Mouse (Mus musculus): ENCODE results near the gene Olfr651.
"Not testable (repeated sequence)": the region's sequence is repeated elsewhere in the genome, so short reads cannot be mapped to it uniquely, and the experiment has no call there.

The Olfr651 gene

DNA sequence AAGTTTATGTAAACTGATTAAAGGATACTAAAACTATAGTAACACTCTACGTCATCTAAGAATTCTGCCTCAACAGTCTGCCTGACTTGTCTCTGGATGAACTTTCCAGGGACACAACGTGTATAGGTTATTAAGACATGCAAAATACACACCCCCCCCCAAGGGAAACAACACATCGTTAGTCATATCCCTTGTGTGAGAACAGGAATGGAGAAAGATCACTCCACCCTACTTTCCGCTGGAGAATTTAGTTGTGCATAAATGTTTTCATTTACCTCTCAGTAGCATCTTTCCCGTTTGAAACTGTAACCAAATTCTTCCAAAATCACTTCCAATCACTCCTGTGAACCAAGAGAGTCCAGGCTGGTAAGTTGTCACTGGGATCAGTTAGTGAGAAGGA, at the start of gene Olfr651:
Gene Olfr651 (plus strand): TSS at position 301 of the 400 bp plus-strand sequence.
- DNase-seq (ENCODE audit: low spot score) = no peak

DNA sequence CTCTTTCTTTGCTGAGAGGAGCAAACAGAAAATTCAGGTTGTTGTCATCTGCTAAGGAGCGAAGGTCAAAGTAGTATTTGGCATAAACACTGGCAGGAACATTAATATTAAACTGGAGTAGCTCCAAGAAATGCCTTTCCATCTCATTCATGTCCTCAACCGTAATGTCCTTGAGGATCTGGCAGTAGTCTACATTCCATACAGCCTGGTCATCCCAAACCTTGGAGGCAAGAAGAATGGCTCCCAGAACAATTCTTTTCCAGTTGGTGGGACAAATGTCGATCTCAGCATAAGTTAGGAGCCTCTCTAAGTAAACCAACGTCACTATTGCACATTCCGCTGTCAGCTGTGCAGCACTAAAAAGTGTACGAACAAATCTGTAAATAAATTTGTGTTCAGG, 48.7 kb upstream of the Olfr651 start:
- DNase-seq (ENCODE audit: low spot score) = not testable (repeated sequence)

DNA sequence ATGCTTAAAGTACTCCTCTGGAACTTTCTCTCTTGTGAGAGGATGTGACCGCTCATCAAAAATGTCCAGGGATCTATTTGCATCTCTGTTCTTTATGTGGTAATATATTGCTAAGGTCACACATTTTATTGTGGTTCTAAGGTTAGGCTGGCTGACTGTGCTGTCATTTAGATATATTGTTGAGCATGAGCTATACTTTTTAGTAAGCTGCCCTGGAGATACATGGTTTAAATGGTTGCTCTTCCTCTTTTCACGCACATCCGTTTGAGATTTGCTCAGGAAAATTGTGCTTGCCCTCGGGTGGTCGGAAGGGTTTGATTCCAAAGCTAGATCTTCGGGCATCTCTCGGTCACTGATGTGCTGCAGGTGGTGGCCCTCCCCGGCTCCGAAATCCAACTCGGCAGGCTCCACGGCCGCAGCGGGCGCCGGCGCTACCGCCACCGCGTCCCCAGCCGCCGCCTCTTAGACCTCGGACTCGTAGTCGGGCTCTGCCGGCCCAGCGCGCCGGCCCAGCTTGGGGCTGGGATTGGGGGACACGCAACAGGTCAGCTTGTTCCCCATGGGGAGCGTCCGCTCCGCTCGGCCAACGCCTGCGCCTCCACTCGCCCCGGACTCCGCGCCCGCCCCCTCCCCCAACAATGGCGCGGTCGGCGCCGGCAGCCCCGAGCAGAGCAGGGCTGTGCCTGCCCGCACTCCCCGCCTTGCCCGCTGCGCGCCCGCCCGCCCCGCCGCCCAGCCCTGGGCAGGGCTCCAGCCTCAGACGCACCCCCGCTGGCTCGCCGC, 48.2 kb upstream of the Olfr651 start:
- no peak for DNase-seq (ENCODE audit: low spot score)

DNA sequence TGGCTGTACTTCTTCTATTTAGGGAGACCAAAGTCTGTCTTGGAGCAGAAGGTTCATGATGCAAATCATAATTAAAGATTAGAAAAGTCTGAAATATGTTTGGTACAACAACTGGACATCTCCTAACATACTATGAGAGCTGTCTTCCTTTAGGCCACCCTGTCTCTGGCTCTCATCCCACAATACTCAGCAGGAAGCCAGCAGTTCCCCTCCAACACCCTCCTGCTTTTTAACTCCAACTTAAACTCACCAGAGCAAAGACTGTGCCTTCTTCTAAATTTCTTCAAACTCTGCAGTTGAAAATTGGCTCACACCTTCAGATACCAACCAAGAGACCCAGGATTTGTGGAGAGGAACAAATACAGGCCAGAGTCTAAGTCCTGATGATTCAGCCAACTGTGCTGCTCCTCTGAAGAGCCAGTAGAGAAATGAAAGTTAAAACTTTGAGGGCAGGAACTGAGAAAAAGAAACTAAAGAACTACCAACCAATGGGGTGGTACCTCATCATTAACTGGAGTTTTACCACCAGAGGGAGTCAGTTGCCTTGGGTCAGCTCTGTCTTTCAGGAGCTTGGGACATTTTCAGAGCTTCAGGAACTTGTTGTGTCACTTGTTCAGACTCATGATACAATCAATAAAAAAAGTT, 42.4 kb upstream of the Olfr651 start, which contains the start of gene Trim30d:
Gene Trim30d (minus strand): TSS at position 429 of the 645 bp plus-strand sequence.
- peak; percentile 14 for DNase-seq (ENCODE audit: low spot score)

DNA sequence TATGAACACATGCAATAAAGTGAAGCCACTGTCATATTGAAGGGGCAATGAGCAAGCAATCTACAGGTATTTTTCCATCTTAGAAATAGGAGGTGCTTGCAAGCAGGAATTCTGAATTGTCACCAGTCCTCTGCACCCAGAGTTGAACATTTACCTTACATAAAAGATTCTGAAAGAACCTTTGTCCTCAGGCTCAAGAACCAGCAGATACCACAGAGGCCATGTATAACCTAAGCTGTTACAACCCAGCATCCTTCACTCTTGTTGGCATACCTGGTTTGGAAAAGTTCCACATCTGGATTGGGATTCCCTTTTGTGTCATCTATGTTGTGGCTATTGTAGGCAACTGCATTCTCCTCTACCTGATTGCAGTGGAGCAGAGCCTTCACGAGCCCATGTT, 2.8 kb downstream of the Olfr651 start:
- DNase-seq (ENCODE audit: low spot score) = no peak

DNA sequence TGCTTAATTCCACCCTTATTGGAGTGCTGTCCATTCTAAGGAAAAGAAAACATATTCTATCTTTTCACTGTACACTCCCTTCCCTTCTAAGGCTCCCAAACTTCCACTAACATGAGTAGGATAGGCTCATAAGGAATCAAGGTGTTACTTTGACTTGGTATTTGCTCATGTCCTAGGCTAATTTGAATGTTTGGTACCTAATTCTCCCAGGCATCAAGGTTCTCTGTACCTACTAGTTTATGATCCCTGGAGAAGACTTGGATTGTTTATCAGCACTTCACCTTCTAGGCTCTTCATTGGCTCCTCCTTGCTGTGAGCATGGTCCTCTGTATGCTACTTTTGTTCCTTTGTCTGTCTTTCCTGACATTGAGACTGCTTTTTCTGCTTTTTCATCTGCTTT, 10.7 kb downstream of the Olfr651 start, which contains the start of gene Olfr652:
Gene Olfr652 (plus strand): TSS at position 301 of the 400 bp plus-strand sequence.
- no peak for DNase-seq (ENCODE audit: low spot score)

DNA sequence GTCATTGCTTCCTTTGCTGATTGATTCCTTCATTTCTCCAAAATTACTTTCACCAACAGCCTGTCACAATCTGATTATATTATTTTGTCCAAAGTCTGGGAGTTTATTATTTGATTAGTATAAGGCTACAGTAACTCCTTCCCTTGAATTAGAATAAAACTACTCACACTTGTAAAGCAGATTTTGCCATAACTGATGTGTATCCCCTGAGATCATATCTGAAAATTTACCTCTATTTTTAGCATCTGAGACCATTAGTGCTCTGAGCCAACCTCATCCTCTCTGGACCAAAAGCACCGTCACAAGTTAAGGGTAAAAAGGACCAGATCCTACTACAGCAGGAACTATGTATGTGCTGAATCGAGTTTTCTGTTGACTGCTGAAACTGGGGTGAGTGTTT, 27.1 kb downstream of the Olfr651 start, which contains the start of gene Olfr653:
Gene Olfr653 (plus strand): TSS at position 301 of the 400 bp plus-strand sequence.
- no peak for DNase-seq (ENCODE audit: low spot score)

DNA sequence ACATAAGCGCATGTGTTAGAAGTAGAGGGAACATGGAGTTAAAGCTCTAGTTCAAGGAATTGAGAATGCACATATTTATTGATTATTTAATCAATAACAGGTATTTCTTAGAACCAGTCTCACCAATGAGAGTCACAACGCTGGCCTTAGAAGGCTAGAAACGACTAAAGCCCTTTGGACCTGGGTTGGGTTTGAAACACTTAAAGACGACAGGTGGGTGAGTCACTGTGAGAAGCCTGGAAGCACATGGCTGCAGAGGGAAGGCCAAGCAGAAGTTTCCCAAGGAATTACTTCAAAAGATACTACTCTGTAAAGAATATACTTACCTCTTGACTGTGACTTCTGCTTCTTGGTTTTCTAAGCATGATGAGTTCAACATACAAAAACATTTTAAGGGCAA, 30.9 kb downstream of the Olfr651 start:
- DNase-seq (ENCODE audit: low spot score) = no peak

DNA sequence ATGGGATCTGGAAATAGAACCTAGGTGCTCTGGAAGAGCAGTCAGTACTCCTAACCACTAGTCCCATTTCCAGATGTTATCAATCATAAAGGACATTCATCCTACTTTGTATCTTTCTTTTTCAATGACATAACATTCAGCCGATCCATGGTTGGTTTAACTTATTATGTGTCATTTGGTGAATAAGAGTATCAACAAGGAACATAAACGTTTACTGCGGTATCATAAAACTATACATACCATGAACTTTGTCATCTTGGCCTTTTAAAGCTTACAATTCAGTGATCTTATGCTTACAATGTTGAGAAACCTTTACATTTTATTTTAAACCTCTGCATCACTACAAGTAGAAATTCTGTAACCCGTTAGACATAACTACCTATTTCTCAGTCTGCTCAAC, 31.5 kb downstream of the Olfr651 start:
- DNase-seq (ENCODE audit: low spot score) = no peak

DNA sequence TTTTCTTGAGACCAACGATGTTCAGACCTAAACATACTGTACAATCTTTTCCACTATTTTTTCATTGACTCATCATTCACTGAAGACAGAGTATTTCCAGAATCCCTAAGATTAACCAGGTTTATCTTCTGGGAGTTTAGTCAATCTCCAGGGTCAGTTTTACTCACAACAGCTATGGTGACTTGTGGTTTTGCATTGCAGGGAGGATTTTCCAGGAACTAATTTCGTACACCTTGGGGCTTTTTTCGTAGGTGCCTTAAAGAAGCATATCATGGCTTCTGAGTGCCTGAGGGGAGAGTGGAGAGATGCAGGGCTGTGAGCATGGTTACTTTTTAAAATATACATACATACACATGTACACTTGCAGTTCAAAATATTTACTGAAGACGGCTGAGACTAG, 36.8 kb downstream of the Olfr651 start, which contains the start of gene Olfr654:
Gene Olfr654 (plus strand): TSS at position 301 of the 400 bp plus-strand sequence.
- DNase-seq (ENCODE audit: low spot score) = no peak

DNA sequence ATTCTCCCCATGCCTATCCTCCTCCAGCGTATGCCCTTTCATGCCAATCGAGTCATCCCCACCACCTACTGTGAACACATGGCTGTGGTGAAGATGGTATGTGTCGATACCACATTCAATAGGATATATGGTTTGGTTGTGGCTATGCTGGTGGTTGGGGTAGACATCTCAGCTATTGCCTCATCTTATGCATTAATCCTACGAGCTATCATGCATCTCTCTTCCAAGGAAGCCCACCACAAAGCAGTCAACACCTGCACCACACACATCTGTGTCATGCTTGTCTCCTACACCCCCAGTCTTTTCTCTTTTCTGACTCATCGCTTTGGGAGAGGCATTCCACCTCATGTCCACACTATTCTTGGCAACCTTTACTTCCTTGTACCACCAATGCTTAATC, 38.3 kb downstream of the Olfr651 start:
- DNase-seq (ENCODE audit: low spot score) = no peak

DNA sequence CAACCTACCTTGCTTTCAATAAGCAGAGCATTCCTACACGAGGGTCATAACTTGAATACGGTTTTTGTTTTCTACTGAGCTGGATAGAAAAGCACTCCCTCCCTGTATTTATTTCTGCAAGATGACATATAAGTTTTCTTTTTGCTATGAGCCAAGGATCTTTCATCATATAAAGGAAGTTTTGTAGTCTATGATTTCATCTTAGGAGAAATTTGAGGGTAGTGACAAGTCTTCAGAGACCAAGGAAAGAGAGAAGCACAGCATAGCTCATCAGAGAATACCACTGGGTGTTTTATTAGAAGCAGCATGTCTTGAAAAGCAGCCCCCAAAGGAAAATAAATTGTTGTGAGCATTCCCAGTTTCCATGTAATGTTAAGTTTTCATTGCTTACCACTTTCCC, 51.7 kb downstream of the Olfr651 start, which contains the start of gene Olfr655:
Gene Olfr655 (minus strand): TSS at position 101 of the 400 bp plus-strand sequence.
- no peak for DNase-seq (ENCODE audit: low spot score)

DNA sequence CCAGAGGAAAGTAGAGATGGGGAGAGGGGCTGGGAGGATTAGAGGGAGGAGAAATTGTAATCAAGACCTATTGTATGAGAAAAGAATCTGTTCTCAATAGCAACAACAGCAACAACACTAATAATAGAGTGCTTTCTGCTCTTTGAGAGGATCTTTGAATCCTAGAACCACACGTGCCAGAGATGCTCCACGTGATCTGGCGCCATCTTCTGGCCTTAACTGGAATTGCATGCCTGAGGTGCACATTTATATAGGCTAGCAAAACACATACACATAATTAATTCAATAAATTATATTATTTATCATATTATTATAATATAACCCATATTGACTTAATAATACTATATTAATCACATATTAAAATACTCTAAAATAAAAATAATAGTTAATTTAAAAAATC, 53.2 kb downstream of the Olfr651 start:
- DNase-seq (ENCODE audit: low spot score) = peak; percentile 57
